Mouse (Mus musculus): Measurements from ENCODE around the gene Hdac7.

DNA sequence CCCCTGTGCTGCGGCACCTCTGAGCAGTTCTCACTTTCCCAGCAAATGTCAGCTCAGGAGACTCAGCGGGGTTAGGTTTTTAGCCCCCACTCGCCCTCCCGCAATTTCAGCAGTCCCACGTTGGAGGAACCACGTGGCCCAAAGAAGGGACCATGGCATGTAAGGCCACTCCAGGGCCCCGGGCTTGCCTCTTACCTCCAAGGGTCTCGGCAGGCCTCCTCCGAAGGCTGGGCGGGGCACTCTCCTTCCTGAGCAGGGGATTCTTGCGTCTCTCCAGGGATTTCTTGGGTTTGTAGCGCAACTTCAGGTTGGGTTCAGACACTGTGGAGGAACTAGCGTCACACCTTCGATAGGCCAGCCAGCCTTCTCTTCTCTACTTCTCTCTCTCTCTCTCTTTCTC is 35.1 kb downstream of the Hdac7 start:
- TF ChIP-seq CTCF (IDR thresholded peaks at IDR 0.05; ENCODE audit: low read depth) (no peak), EP300 (IDR thresholded peaks at IDR 0.05; ENCODE audit: low read depth) (no peak)

Data from liver, postnatal 0 days (tissue).